Mouse (Mus musculus) 416B (cell line): Measurements from ENCODE around the gene Tmem14c.
A peak's percentile ranks its signal among the peaks of the same experiment; 100 is the strongest.
"Not testable (repeated sequence)": the region's sequence is repeated elsewhere in the genome, so short reads cannot be mapped to it uniquely, and the experiment has no call there.

Experiments
- DNase-seq: peaks from one replicate; pipeline ENCODE4 v3.0.0; 2011; ENCODE audit warnings: low read depth

Tmem14c gene

GRCm38 (mm10) chr13:41015829-41016634 is at the start of gene Tmem14c:
TSS of gene Tmem14c (plus strand) at chr13:41016292.
- DNase-seq, result peak; percentile 95

GRCm38 (mm10) chr13:40967609-40968008 is 48.5 kb upstream of the Tmem14c start:
- DNase-seq, result no peak

- DNase-seq, result peak; percentile 81
Observed at GRCm38 (mm10) chr13:40968564-40968963, 47.5 kb upstream of the Tmem14c start.

- no peak for DNase-seq
Observed at GRCm38 (mm10) chr13:40969761-40970390, 46.2 kb upstream of the Tmem14c start.

- peak; percentile 89 for DNase-seq
Observed at GRCm38 (mm10) chr13:40971261-40971660, 44.8 kb upstream of the Tmem14c start.

GRCm38 (mm10) chr13:40971831-40972230 is 44.3 kb upstream of the Tmem14c start:
- DNase-seq, result no peak

- no peak for DNase-seq
Observed at GRCm38 (mm10) chr13:40972976-40973375, 43.1 kb upstream of the Tmem14c start.

- DNase-seq, result peak; percentile 73
Observed at GRCm38 (mm10) chr13:40977609-40978008, 38.5 kb upstream of the Tmem14c start.

- peak; percentile 35 for DNase-seq
Observed at GRCm38 (mm10) chr13:40978652-40979051, 37.4 kb upstream of the Tmem14c start.

- DNase-seq, result peak; percentile 66
Observed at GRCm38 (mm10) chr13:40979321-40979720, 36.8 kb upstream of the Tmem14c start.

GRCm38 (mm10) chr13:40982759-40983158 is 33.3 kb upstream of the Tmem14c start:
- DNase-seq, result peak; percentile 75

GRCm38 (mm10) chr13:40986081-40986480 is 30.0 kb upstream of the Tmem14c start:
- no peak for DNase-seq

- not testable (repeated sequence) for DNase-seq
Observed at GRCm38 (mm10) chr13:40987608-40988303, 28.3 kb upstream of the Tmem14c start.

GRCm38 (mm10) chr13:40988418-40988817 is 27.7 kb upstream of the Tmem14c start:
- DNase-seq, result no peak

GRCm38 (mm10) chr13:40994487-40995263 is 21.4 kb upstream of the Tmem14c start:
- peak; percentile 57 for DNase-seq

- DNase-seq, result not testable (repeated sequence)
Observed at GRCm38 (mm10) chr13:40998537-40998936, 17.6 kb upstream of the Tmem14c start.

- DNase-seq, result peak; percentile 53
Observed at GRCm38 (mm10) chr13:41000140-41000925, 15.8 kb upstream of the Tmem14c start.

GRCm38 (mm10) chr13:41000926-41001639 is 15.0 kb upstream of the Tmem14c start, which contains the start of gene Pak1ip1:
TSS of gene Pak1ip1 (plus strand) at chr13:41001023.
- peak; percentile 98 for DNase-seq

- DNase-seq, result peak; percentile 62
Observed at GRCm38 (mm10) chr13:41002001-41002400, 14.1 kb upstream of the Tmem14c start.

- DNase-seq, result no peak
Observed at GRCm38 (mm10) chr13:41006244-41006643, 9.8 kb upstream of the Tmem14c start.
